Mouse (Mus musculus) G1E (cell line): ENCODE data around the gene Capn5.

Source experiments
- CTCF ChIP-seq: IDR thresholded peaks from 2 replicates; pipeline ENCODE4 v1.5.1; 2012; ENCODE audit warnings: low read depth, low read length, inconsistent platforms, mixed read lengths
- TAL1 ChIP-seq: conservative IDR thresholded peaks from 2 replicates; pipeline ENCODE4 v1.6.1; 2012; ENCODE audit warnings: low read depth, low read length, inconsistent platforms, mixed read lengths

DNA sequence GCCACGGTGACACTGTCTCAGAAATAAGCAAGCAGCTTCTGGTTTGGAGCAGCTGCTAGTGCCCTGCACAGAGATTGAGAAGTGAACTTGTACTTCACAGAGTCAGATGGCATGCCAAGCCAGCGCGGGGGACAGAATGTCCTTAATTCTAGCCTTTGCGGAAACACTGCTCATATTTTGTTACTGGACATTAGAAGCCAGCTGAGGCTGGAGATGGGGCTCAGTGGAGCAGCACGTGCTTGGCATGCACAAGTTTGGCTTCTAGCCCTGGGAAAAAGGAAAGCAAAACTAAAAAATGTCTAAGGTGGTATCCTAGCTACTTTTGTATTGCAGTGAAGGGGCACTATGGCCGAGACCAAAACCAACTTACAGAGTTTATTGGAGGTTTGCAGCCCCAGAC lies 7.3 kb upstream of the Capn5 start:
- TF ChIP-seq CTCF (no peak), TAL1 (no peak)
